Mouse (Mus musculus) A20 (cell line): ENCODE measurements around the gene Yif1b.
A peak's percentile ranks its signal among the peaks of the same experiment; 100 is the strongest.
"Not testable (repeated sequence)": the region's sequence is repeated elsewhere in the genome, so short reads cannot be mapped to it uniquely, and the experiment has no call there.

ENCODE experiments used
- DNase-seq: peaks from one replicate; pipeline ENCODE4 v3.0.0-alpha.2; 2011; ENCODE audit warnings: low read depth, low spot score

Gene Yif1b

GRCm38 (mm10) chr7:29238019-29238967 lies at the start of gene Yif1b:
TSS of gene Yif1b (plus strand) at chr7:29238329.
- peak; percentile 100 for DNase-seq

GRCm38 (mm10) chr7:29194230-29194629 lies 43.9 kb upstream of the Yif1b start:
- DNase-seq, result not testable (repeated sequence)

- DNase-seq, result no peak
Observed at GRCm38 (mm10) chr7:29202577-29202976, 35.6 kb upstream of the Yif1b start.

- peak; percentile 85 for DNase-seq
Observed at GRCm38 (mm10) chr7:29211013-29211412, 27.1 kb upstream of the Yif1b start.

GRCm38 (mm10) chr7:29211415-29212198 lies 26.5 kb upstream of the Yif1b start:
- DNase-seq, result peak; percentile 97

GRCm38 (mm10) chr7:29212199-29212765 lies 25.8 kb upstream of the Yif1b start:
- peak; percentile 94 for DNase-seq

- not testable (repeated sequence) for DNase-seq
Observed at GRCm38 (mm10) chr7:29212775-29213560, 25.2 kb upstream of the Yif1b start.

GRCm38 (mm10) chr7:29213675-29214082 lies 24.4 kb upstream of the Yif1b start, which contains the start of gene Catsperg1:
TSS of gene Catsperg1 (minus strand) at chr7:29214035.
- DNase-seq, result no peak

GRCm38 (mm10) chr7:29214236-29214635 lies 23.9 kb upstream of the Yif1b start:
- DNase-seq, result no peak

- no peak for DNase-seq
Observed at GRCm38 (mm10) chr7:29214846-29215245, 23.3 kb upstream of the Yif1b start.

GRCm38 (mm10) chr7:29224756-29225394 lies 13.3 kb upstream of the Yif1b start:
- no peak for DNase-seq

GRCm38 (mm10) chr7:29225520-29225919 lies 12.6 kb upstream of the Yif1b start:
- no peak for DNase-seq

- no peak for DNase-seq
Observed at GRCm38 (mm10) chr7:29228202-29228601, 9.9 kb upstream of the Yif1b start.

- DNase-seq, result no peak
Observed at GRCm38 (mm10) chr7:29230560-29230959, 7.6 kb upstream of the Yif1b start.

GRCm38 (mm10) chr7:29231517-29231916 lies 6.6 kb upstream of the Yif1b start:
- DNase-seq, result no peak

GRCm38 (mm10) chr7:29232247-29233013 lies 5.7 kb upstream of the Yif1b start, which contains the start of gene Kcnk6:
TSS of gene Kcnk6 (minus strand) at chr7:29232515.
- DNase-seq, result peak; percentile 29

- no peak for DNase-seq
Observed at GRCm38 (mm10) chr7:29233745-29234144, 4.4 kb upstream of the Yif1b start.

- peak; percentile 52 for DNase-seq
Observed at GRCm38 (mm10) chr7:29234661-29235060, 3.5 kb upstream of the Yif1b start.

GRCm38 (mm10) chr7:29236593-29236992 lies 1.5 kb upstream of the Yif1b start:
- no peak for DNase-seq

- not testable (repeated sequence) for DNase-seq
Observed at GRCm38 (mm10) chr7:29237596-29237995, 533 bp upstream of the Yif1b start.
